Mouse (Mus musculus): ENCODE data around the gene 4932438H23Rik. TPM values are rescaled to one million over a fixed set of nuclear protein-coding genes. Genes with fewer than 3 reads are reported as not detected.

The 4932438H23Rik gene
- polyA plus RNA-seq, 1 experiment from 2014 or later, result 0.18 TPM

GRCm38 (mm10) chr16:91011847-91012246, 83.1 kb downstream of the 4932438H23Rik start:
- Histone ChIP-seq H3K9me3 (ENCODE audit: control insufficient read depth, low read length) (no peaks in the 10 kb centered on the region), H3K4me3 (ENCODE audit: control insufficient read depth in 1 of 2, insufficient read depth in 1 of 2, low read depth in 1 of 2, low read length in 2 of 2) (peak overlapping the region; percentile 90 to 95), H3K27ac (replicated peaks in 1 of 2; ENCODE audit: control insufficient read depth in 1 of 2, insufficient read depth in 1 of 2, low read depth in 2 of 2, low read length in 2 of 2) (peak overlapping the region; percentile 87 to 93), H3K9ac (ENCODE audit: low read length) (peak overlapping the region; percentile 90; the same call in 1 of the 2 replicates), H3K27me3 (ENCODE audit: control insufficient read depth, insufficient read depth, low read length) (no peaks in the 10 kb centered on the region), H3K4me2 (ENCODE audit: low read length) (peak overlapping the region; percentile 86), H3K36me3 (ENCODE audit: control insufficient read depth, insufficient read depth, low read length) (peaks cover 37% of the 10 kb centered on the region), H3K4me1 (ENCODE audit: control insufficient read depth in 2 of 2, insufficient read depth in 2 of 2, low read length in 2 of 2) (peaks cover 3 to 13% of the 10 kb centered on the region in 2 experiments; a peak in 3 of 4 replicates)
- 46% methylated on average over 3 of the region's 3 CpGs for WGBS
- no peak for ATAC-seq (ENCODE audit: insufficient number of reproducible peaks, insufficient read depth, low FRiP score, low read depth)

- H3K27me3 ChIP-seq (ENCODE audit: control insufficient read depth, insufficient read depth, low read length), result no peaks in the 10 kb centered on the region
- peaks cover 33% of the 10 kb centered on the region for H3K36me3 ChIP-seq (ENCODE audit: control insufficient read depth, insufficient read depth, low read length)
- H3K9me3 ChIP-seq (ENCODE audit: control insufficient read depth, low read length), result no peaks in the 10 kb centered on the region
- peak; percentile 95 for ATAC-seq (ENCODE audit: insufficient number of reproducible peaks, insufficient read depth, low FRiP score, low read depth)
- under 1% methylated on average over 55 of the region's 66 CpGs for WGBS
- peaks cover 3 to 13% of the 10 kb centered on the region in 2 experiments; a peak in 3 of 4 replicates for H3K4me1 ChIP-seq (ENCODE audit: control insufficient read depth in 2 of 2, insufficient read depth in 2 of 2, low read length in 2 of 2)
- peak within 1 kb of the TSS; percentile 87 to 93 for H3K27ac ChIP-seq (replicated peaks in 1 of 2; ENCODE audit: control insufficient read depth in 1 of 2, insufficient read depth in 1 of 2, low read depth in 2 of 2, low read length in 2 of 2)
- peak within 1 kb of the TSS; percentile 86 for H3K4me2 ChIP-seq (ENCODE audit: low read length)
- H3K9ac ChIP-seq (ENCODE audit: low read length), result peak within 1 kb of the TSS; percentile 90
- peak within 1 kb of the TSS; percentile 90 to 95 for H3K4me3 ChIP-seq (ENCODE audit: control insufficient read depth in 1 of 2, insufficient read depth in 1 of 2, low read depth in 1 of 2, low read length in 2 of 2)
Observed at GRCm38 (mm10) chr16:91011021-91011683, 83.8 kb downstream of the 4932438H23Rik start, which contains the start of gene Synj1. TSS of gene Synj1 (minus strand) at chr16:91011308.

GRCm38 (mm10) chr16:91010581-91011020, 84.3 kb downstream of the 4932438H23Rik start:
- H3K9ac ChIP-seq (ENCODE audit: low read length), result peak overlapping the region; percentile 90

GRCm38 (mm10) chr16:91009942-91010529, 84.9 kb downstream of the 4932438H23Rik start:
- H3K4me3 ChIP-seq (ENCODE audit: control insufficient read depth in 1 of 2, insufficient read depth in 1 of 2, low read depth in 1 of 2, low read length in 2 of 2), result peak overlapping the region; percentile 79 to 90
- H3K4me2 ChIP-seq (ENCODE audit: low read length), result peak overlapping the region; percentile 86
- no peaks in the 10 kb centered on the region for H3K9me3 ChIP-seq (ENCODE audit: control insufficient read depth, low read length)
- no peak for ATAC-seq (ENCODE audit: insufficient number of reproducible peaks, insufficient read depth, low FRiP score, low read depth)
- WGBS, result 1% methylated on average over 19 of the region's 19 CpGs
- peaks cover 3 to 13% of the 10 kb centered on the region in 2 experiments; a peak in 3 of 4 replicates for H3K4me1 ChIP-seq (ENCODE audit: control insufficient read depth in 2 of 2, insufficient read depth in 2 of 2, low read length in 2 of 2)
- no peaks in the 10 kb centered on the region for H3K27me3 ChIP-seq (ENCODE audit: control insufficient read depth, insufficient read depth, low read length)
- peaks cover 22% of the 10 kb centered on the region for H3K36me3 ChIP-seq (ENCODE audit: control insufficient read depth, insufficient read depth, low read length)
- peak overlapping the region; percentile 64 to 93; a peak in 3 of 4 replicates for H3K27ac ChIP-seq (replicated peaks in 1 of 2; ENCODE audit: control insufficient read depth in 1 of 2, insufficient read depth in 1 of 2, low read depth in 2 of 2, low read length in 2 of 2)
- peak overlapping the region; percentile 90 for H3K9ac ChIP-seq (ENCODE audit: low read length)

More at GRCm38 (mm10) chr16:91010581-91011020, 84.3 kb downstream of the 4932438H23Rik start:
- H3K4me1 ChIP-seq (ENCODE audit: control insufficient read depth in 2 of 2, insufficient read depth in 2 of 2, low read length in 2 of 2), result peaks cover 3 to 13% of the 10 kb centered on the region in 2 experiments; a peak in 3 of 4 replicates
- H3K4me3 ChIP-seq (ENCODE audit: control insufficient read depth in 1 of 2, insufficient read depth in 1 of 2, low read depth in 1 of 2, low read length in 2 of 2), result peak overlapping the region; percentile 79 to 90
- peak overlapping the region; percentile 64 to 93 for H3K27ac ChIP-seq (replicated peaks in 1 of 2; ENCODE audit: control insufficient read depth in 1 of 2, insufficient read depth in 1 of 2, low read depth in 2 of 2, low read length in 2 of 2)
- WGBS, result under 1% methylated on average over 40 of the region's 42 CpGs
- ATAC-seq (ENCODE audit: insufficient number of reproducible peaks, insufficient read depth, low FRiP score, low read depth), result peak; percentile 42
- H3K27me3 ChIP-seq (ENCODE audit: control insufficient read depth, insufficient read depth, low read length), result no peaks in the 10 kb centered on the region
- peaks cover 27% of the 10 kb centered on the region for H3K36me3 ChIP-seq (ENCODE audit: control insufficient read depth, insufficient read depth, low read length)
- H3K9me3 ChIP-seq (ENCODE audit: control insufficient read depth, low read length), result no peaks in the 10 kb centered on the region
- peak overlapping the region; percentile 86 for H3K4me2 ChIP-seq (ENCODE audit: low read length)

GRCm38 (mm10) chr16:91004915-91005538, 89.9 kb downstream of the 4932438H23Rik start:
- H3K4me1 ChIP-seq (ENCODE audit: control insufficient read depth in 2 of 2, insufficient read depth in 2 of 2, low read length in 2 of 2), result peaks cover 2 to 5% of the 10 kb centered on the region in 2 experiments; a peak in 2 of 4 replicates
- 73% methylated on average over 4 of the region's 4 CpGs for WGBS
- no peaks in the 10 kb centered on the region for H3K27me3 ChIP-seq (ENCODE audit: control insufficient read depth, insufficient read depth, low read length)
- no peak overlapping the region for H3K9ac ChIP-seq (ENCODE audit: low read length)
- ATAC-seq (ENCODE audit: insufficient number of reproducible peaks, insufficient read depth, low FRiP score, low read depth), result no peak
- no peak overlapping the region for H3K4me2 ChIP-seq (ENCODE audit: low read length)
- H3K36me3 ChIP-seq (ENCODE audit: control insufficient read depth, insufficient read depth, low read length), result peaks cover 5% of the 10 kb centered on the region; the same call in 1 of the 2 replicates
- H3K4me3 ChIP-seq (ENCODE audit: control insufficient read depth in 1 of 2, insufficient read depth in 1 of 2, low read depth in 1 of 2, low read length in 2 of 2), result no peak overlapping the region
- H3K27ac ChIP-seq (replicated peaks in 1 of 2; ENCODE audit: control insufficient read depth in 1 of 2, insufficient read depth in 1 of 2, low read depth in 2 of 2, low read length in 2 of 2), result no peak overlapping the region
- H3K9me3 ChIP-seq (ENCODE audit: control insufficient read depth, low read length), result no peaks in the 10 kb centered on the region

Other genes starting within 250 kb of the 4932438H23Rik start
- 35.6 and 36.6 TPM in 2 replicates for gene Cfap298, start 160.0 kb downstream of the 4932438H23Rik start, polyA plus RNA-seq (2014; fragmentation: Nextera tagmentation; extraction: Ambion mirVana)
- gene Synj1, start 83.8 kb downstream of the 4932438H23Rik start, polyA plus RNA-seq (2014; fragmentation: Nextera tagmentation; extraction: Ambion mirVana), result 14.1 and 16.5 TPM in 2 replicates
- 42.7 and 45.1 TPM in 2 replicates for gene Paxbp1, start 50.6 kb downstream of the 4932438H23Rik start, polyA plus RNA-seq (2014; fragmentation: Nextera tagmentation; extraction: Ambion mirVana)
- not detected in 2 replicates for gene Olig2, start 130.3 kb upstream of the 4932438H23Rik start, polyA plus RNA-seq (2014; fragmentation: Nextera tagmentation; extraction: Ambion mirVana)
- gene Olig1, start 174.7 kb upstream of the 4932438H23Rik start, polyA plus RNA-seq (2014; fragmentation: Nextera tagmentation; extraction: Ambion mirVana), result 0.09 TPM in 1 of 2 replicates, not detected in the other